Mouse (Mus musculus) ES-E14 (cell line): ENCODE measurements around the gene Ncam1. TPM values are rescaled to one million over a fixed set of nuclear protein-coding genes. Genes with fewer than 3 reads are reported as not detected.

Experiments used
- DNase-seq: peaks from one replicate; pipeline ENCODE4 v3.0.0-alpha.2; 2013; ENCODE audit warnings: low read depth, low spot score
- H3K27ac ChIP-seq: 2 replicates; pipeline ENCODE4 v1.5.1; 2012; ENCODE audit warnings: low read depth, mild to moderate bottlenecking, low read length, moderate library complexity, mixed read lengths; ENCODE audit not compliant: poor library complexity, insufficient read depth, severe bottlenecking
- H3K36me3 ChIP-seq: 2 replicates; pipeline ENCODE4 v1.6.1; 2012; ENCODE audit warnings: mild to moderate bottlenecking, low read length, moderate library complexity, mixed read lengths; ENCODE audit not compliant: control insufficient read depth, poor library complexity, insufficient read depth, severe bottlenecking
- H3K4me1 ChIP-seq, 2 experiments: fragments of 150-350 bp in 1 of 2; sonication (generic) in 1 of 2; 2 replicates each; pipeline ENCODE4 v1.6.1; 2012; ENCODE audit warnings: low read length in 2 of 2, mild to moderate bottlenecking in 1 of 2, mixed read lengths in 1 of 2; ENCODE audit not compliant: control insufficient read depth in 2 of 2, insufficient read depth in 2 of 2, poor library complexity in 1 of 2
- H3K4me3 ChIP-seq, 2 experiments: fragments of 150-350 bp in 1 of 2; sonication (generic) in 1 of 2; 2 replicates each; pipeline ENCODE4 v1.5.1; 2012; ENCODE audit warnings: low read length in 2 of 2, low read depth in 1 of 2, mild to moderate bottlenecking in 1 of 2, mixed read lengths in 1 of 2; ENCODE audit not compliant: insufficient read depth in 1 of 2, poor library complexity in 1 of 2, severe bottlenecking in 1 of 2
- H3K9ac ChIP-seq: 2 replicates; pipeline ENCODE4 v1.6.1; 2012; ENCODE audit warnings: low read depth, mild to moderate bottlenecking, low read length, mixed read lengths; ENCODE audit not compliant: poor library complexity, insufficient read depth, severe bottlenecking
- H3K9me3 ChIP-seq: fragments of 150-350 bp; sonication (generic); 2 replicates; pipeline ENCODE4 v1.6.1; 2012; ENCODE audit warnings: low read depth, mild to moderate bottlenecking, low read length; ENCODE audit not compliant: control insufficient read depth, insufficient read depth
- CHD2 ChIP-seq: IDR thresholded peaks from 2 replicates; pipeline ENCODE4 v1.6.1; 2014; ENCODE audit warnings: mild to moderate bottlenecking, low read depth, low read length, inconsistent platforms
- HCFC1 ChIP-seq: IDR thresholded peaks from 2 replicates; pipeline ENCODE4 v1.6.1; 2012; ENCODE audit warnings: low read length, inconsistent platforms, borderline replicate concordance; ENCODE audit not compliant: insufficient read depth
- MAFK ChIP-seq: IDR thresholded peaks from 2 replicates; pipeline ENCODE4 v1.6.1; 2014; ENCODE audit warnings: mild to moderate bottlenecking, low read depth, low read length, inconsistent platforms; ENCODE audit not compliant: insufficient read depth
- ZC3H11A ChIP-seq: IDR thresholded peaks from 2 replicates; pipeline ENCODE4 v1.6.1; 2012; ENCODE audit warnings: low read depth, mild to moderate bottlenecking, inconsistent platforms, low read length, borderline replicate concordance
- ZNF384 ChIP-seq: IDR thresholded peaks from 2 replicates; pipeline ENCODE4 v1.6.1; 2012; ENCODE audit warnings: low read depth, low read length, inconsistent platforms
- in situ Hi-C, 2 experiments: fragments of 600-800 bp; cut with MboI; formaldehyde crosslinking; loops; one replicate each; pipeline ENCODE4 v1.15.1; 2025; ENCODE audit warnings: low sequenced_read_pairs in 2 of 2, inconsistent platforms in 1 of 2; ENCODE audit not compliant: unreplicated experiment in 2 of 2
- total RNA-seq: library from RNA; depleted of rRNA; stranded (reverse); fragments of 300-350 nt; gene quantifications from 2 replicates; pipeline ENCODE4 v1.2.3, GENCODE M21; 2012

Ncam1 gene
- total RNA-seq, 1 experiment, result 36.8 TPM

GRCm38 (mm10) chr9:49452396-49452795 lies 346.3 kb downstream of the Ncam1 start:
- Histone ChIP-seq H3K9ac (no peak overlapping the region), H3K4me1 (no peaks in the 10 kb centered on the region), H3K36me3 (no peaks in the 10 kb centered on the region), H3K4me3 (no peak overlapping the region), H3K9me3 (no peaks in the 10 kb centered on the region), H3K27ac (no peak overlapping the region)
- in situ Hi-C loops, result no loop called here
- DNase-seq, result no peak
- TF ChIP-seq MAFK (no peak), HCFC1 (no peak), CHD2 (no peak), ZNF384 (no peak), ZC3H11A (no peak)
